Mouse (Mus musculus) forebrain, postnatal 0 days (tissue): ENCODE measurements around the gene Gm3383. TPM values are rescaled to one million over a fixed set of nuclear protein-coding genes. Genes with fewer than 3 reads are reported as not detected.
"Not testable (repeated sequence)": the region's sequence is repeated elsewhere in the genome, so short reads cannot be mapped to it uniquely, and the experiment has no call there.

Experiments
- ATAC-seq: fragments of 200-750 bp; cut with Nextera tagmentation; 2 replicates; pipeline ENCODE4 v1.8.0; 2017; ENCODE audit warnings: mild to moderate bottlenecking, moderate library complexity
- DNase-seq: peaks from one replicate; pipeline ENCODE4 v3.0.0-alpha.2; 2015
- H3K27ac ChIP-seq: fragments of 300-500 bp; sonication (generic); 2 replicates; pipeline ENCODE4 v1.5.1; 2014; ENCODE audit warnings: low read depth, mild to moderate bottlenecking, antibody characterized with exemption, low read length, moderate library complexity, mixed read lengths
- H3K27me3 ChIP-seq: fragments of 300-500 bp; sonication (generic); 2 replicates; pipeline ENCODE4 v1.6.1; 2014; ENCODE audit warnings: mild to moderate bottlenecking, low read length, mixed read lengths; ENCODE audit not compliant: insufficient read depth
- H3K36me3 ChIP-seq: fragments of 300-500 bp; sonication (generic); 2 replicates; pipeline ENCODE4 v1.6.1; 2014; ENCODE audit warnings: mild to moderate bottlenecking, moderate library complexity; ENCODE audit not compliant: insufficient read depth
- H3K4me1 ChIP-seq: fragments of 300-500 bp; sonication (generic); 2 replicates; pipeline ENCODE4 v1.6.1; 2014; ENCODE audit warnings: antibody characterized with exemption; ENCODE audit not compliant: insufficient read depth
- H3K4me2 ChIP-seq: fragments of 300-500 bp; sonication (generic); 2 replicates; pipeline ENCODE4 v1.6.1; 2014; ENCODE audit warnings: low read depth, mild to moderate bottlenecking, moderate library complexity
- H3K4me3 ChIP-seq: fragments of 300-500 bp; sonication (generic); 2 replicates; pipeline ENCODE4 v1.5.1; 2014; ENCODE audit warnings: low read depth, low read length, mixed read lengths
- H3K9ac ChIP-seq: fragments of 300-500 bp; sonication (generic); 2 replicates; pipeline ENCODE4 v1.6.1; 2014; ENCODE audit warnings: mild to moderate bottlenecking
- H3K9me3 ChIP-seq: fragments of 300-500 bp; sonication (generic); 2 replicates; pipeline ENCODE4 v1.6.1; 2016; ENCODE audit warnings: low read length
- WGBS: fragments of 180-500 bp; shearing (Covaris S2); extraction: QIAGEN DNeasy Blood & Tissue Kit; methylation state at CpG from one replicate; pipeline ENCODE4 v1.1.7; 2014; 5-methylcytosine and 5-hydroxymethylcytosine counted together
- polyA plus RNA-seq: library from polyadenylated mRNA; unstranded; fragments of >200 nt; fragmentation: Nextera tagmentation; extraction: Ambion mirVana; gene quantifications from 2 replicates; pipeline ENCODE4 v1.2.1, GENCODE M21; 2015
- total RNA-seq: library from RNA; depleted of rRNA; stranded (reverse); fragments of >200 nt; gene quantifications from 2 replicates; pipeline ENCODE4 v1.2.3, GENCODE M21; 2014; rRNA removed

The Gm3383 gene
- 4.6 and 6.0 TPM in 2 replicates for total RNA-seq
- polyA plus RNA-seq: 4.9 and 5.4 TPM in 2 replicates

DNA sequence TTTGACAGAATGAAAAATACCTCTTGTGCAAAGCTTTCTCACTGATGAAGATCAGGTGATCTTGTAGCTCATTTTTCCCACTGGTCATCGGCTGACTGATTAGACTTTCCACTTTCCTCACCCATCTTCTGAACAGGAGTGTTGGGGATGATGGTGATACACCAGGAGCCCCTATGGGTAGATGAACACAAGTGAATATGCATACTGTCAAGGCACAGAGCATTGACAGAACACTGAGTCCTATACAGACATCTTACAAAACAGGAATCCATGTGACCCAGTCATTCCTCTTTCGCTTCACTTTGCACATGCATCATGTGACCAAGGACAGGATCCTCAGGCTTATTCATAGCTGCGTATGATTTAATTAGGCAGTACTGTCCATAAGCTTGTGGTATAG lies at the start of gene Gm3383:
Gene Gm3383, minus strand, starts transcription at position 101 of the 400 bp plus-strand sequence.
- not testable (repeated sequence) for ATAC-seq, H3K4me3 ChIP-seq, H3K4me2 ChIP-seq, H3K36me3 ChIP-seq, H3K9ac ChIP-seq, H3K27me3 ChIP-seq, H3K9me3 ChIP-seq, H3K4me1 ChIP-seq, DNase-seq, H3K27ac ChIP-seq
- no CpG with 5 or more reads among the region's 3 CpGs for WGBS

DNA sequence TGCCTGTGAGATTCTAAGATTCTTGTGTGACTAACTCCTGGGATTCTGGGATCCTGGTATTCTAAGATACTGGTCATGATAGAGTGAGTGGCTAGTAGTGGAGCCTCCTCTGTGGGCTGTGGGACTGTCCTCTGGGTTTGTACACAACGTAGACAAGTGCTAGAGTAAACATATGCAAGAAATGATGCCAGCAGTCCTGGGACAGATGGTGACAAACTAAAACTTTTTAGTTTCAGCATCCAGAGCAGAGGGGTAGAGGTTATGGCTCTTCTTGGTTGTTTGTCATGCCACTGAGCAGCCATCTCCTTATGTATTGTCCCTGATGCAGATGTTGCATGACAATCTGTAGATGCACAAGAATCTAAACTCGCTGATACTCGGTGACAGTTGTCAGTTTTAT lies 48.1 kb upstream of the Gm3383 start:
- not testable (repeated sequence) for DNase-seq, ATAC-seq, H3K4me1 ChIP-seq, H3K9me3 ChIP-seq, H3K9ac ChIP-seq, H3K4me3 ChIP-seq, H3K4me2 ChIP-seq, H3K27ac ChIP-seq, H3K27me3 ChIP-seq, H3K36me3 ChIP-seq
- 87% methylated on average over 3 of the region's 3 CpGs for WGBS

DNA sequence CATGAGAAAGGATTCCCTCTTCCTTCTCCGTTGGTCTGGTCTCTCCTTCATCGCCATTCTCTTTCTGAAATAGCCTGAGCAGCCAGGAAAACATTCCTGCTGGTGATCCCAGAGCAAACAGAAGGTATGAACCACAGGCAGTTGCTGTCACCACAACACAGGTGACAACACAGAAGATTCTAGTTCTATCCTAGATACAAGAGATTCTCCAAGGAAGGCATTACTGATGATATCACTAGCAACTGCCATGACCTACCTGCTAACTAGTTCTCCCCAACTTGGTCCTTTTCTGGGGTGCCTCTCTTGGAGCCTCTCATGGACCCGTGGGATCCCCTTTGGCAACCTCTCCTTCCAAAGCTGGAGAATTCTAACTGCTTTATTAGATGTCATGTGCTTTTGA lies 22.4 kb upstream of the Gm3383 start, which contains the start of gene Gm3424:
Gene Gm3424, minus strand, starts transcription at position 101 of the 400 bp plus-strand sequence.
- not testable (repeated sequence) for H3K9ac ChIP-seq, H3K27ac ChIP-seq, H3K36me3 ChIP-seq, H3K4me1 ChIP-seq, H3K4me2 ChIP-seq, H3K27me3 ChIP-seq, ATAC-seq, DNase-seq, H3K9me3 ChIP-seq, H3K4me3 ChIP-seq
- WGBS: no CpG with 5 or more reads among the region's 3 CpGs

DNA sequence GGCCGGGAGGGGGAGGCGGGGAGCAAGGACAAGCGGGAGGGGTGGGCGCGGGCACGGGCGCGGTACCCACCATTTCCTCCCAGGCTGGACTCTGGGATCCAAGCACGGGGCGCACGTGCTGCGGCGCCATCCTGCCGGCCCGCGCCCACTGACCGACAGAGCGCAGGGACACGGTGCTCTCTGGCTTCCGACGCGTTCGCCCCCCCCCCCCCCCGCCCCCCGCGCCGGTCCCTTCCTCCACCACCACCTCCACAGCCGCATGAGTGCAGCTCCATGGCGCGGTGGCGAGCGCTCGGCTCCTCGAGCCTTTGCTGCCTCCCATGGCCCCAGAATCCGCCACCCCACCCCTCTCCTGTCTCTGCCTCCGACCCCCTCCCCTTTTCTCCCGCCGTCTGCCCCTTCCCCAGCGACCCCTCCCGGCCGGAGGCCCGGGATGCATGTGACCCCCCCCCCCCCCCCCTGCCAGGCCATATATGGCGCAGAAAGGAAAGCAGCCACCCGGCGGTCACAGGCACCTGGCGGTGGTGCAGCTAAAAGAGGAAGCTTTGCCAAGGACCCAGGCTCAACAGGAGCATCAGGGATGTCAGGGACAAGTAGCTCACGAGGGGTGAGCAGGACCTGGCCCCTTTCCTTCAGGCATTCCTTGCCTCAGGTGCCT lies 5.0 kb upstream of the Gm3383 start:
- H3K4me2 ChIP-seq, H3K9me3 ChIP-seq, H3K9ac ChIP-seq, DNase-seq, H3K27ac ChIP-seq, H3K4me1 ChIP-seq, H3K27me3 ChIP-seq, H3K4me3 ChIP-seq, H3K36me3 ChIP-seq: not testable (repeated sequence)
- peak; percentile 82 for ATAC-seq
- WGBS: no CpG with 5 or more reads among the region's 47 CpGs

DNA sequence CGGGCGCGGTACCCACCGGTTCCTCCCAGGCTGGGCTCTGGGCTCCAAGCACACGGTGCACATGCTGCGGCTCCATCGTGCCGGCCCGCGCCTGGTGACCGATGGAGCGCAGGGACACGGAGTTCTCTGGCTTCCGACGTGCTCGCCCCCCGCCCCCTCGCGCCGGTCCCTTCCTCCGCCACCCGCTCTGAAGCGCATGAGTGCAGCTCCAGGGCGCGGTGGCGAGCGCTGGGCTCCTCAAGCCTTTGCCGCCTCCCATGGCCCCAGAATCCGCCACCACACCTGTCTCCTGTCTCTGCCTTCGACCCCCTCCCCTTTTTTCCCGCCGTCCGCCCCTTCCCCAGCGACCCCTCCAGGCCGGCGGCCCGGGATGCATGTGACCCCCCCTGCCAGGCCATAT lies 66.3 kb downstream of the Gm3383 start, which contains the start of gene Gm3373:
Gene Gm3373, minus strand, starts transcription at position 101 of the 400 bp plus-strand sequence.
- DNase-seq, H3K4me2 ChIP-seq, H3K9me3 ChIP-seq, H3K9ac ChIP-seq, H3K27ac ChIP-seq, ATAC-seq, H3K4me1 ChIP-seq, H3K27me3 ChIP-seq, H3K36me3 ChIP-seq, H3K4me3 ChIP-seq: not testable (repeated sequence)
- no CpG with 5 or more reads among the region's 37 CpGs for WGBS

DNA sequence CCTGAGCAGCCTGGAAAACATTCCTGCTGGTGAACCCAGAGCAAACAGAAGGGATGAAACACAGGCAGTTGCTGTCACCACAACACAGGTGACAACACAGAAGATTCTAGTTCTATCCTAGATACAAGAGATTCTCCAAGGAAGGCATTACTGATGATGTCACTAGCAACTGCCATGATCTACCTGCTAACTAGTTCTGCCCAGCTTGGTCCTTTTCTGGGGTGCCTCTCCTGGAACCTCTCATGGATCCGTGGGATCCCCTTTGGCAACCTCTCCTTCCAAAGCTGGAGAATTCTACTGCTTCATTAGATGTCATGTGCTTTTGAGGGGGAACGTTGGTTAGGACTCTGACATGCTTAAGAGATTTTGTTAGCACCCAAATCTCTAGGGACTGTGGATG lies 120.4 kb downstream of the Gm3383 start, which contains the start of gene Gm9603:
Gene Gm9603, minus strand, starts transcription at position 101 of the 400 bp plus-strand sequence.
- H3K27ac ChIP-seq, H3K36me3 ChIP-seq, H3K4me1 ChIP-seq, ATAC-seq, DNase-seq, H3K9ac ChIP-seq, H3K27me3 ChIP-seq, H3K9me3 ChIP-seq, H3K4me2 ChIP-seq, H3K4me3 ChIP-seq: not testable (repeated sequence)
- WGBS: no CpG with 5 or more reads among the region's 2 CpGs

DNA sequence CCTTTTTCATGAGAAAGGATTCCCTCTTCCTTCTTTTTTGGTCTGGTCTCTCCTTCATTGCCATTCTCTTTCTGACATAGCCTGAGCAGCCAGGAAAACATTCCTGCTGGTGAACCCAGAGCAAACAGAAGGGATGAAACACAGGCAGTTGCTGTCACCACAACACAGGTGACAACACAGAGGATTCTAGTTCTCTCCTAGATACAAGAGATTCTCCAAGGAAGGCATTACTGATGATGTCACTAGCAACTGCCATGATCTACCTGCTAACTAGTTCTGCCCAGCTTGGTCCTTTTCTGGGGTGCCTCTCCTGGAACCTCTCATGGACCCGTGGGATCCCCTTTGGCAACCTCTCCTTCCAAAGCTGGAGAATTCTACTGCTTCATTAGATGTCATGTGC lies 174.9 kb downstream of the Gm3383 start, which contains the start of gene Gm8265:
Gene Gm8265, minus strand, starts transcription at position 101 of the 400 bp plus-strand sequence.
- not testable (repeated sequence) for ATAC-seq, H3K4me1 ChIP-seq, H3K9me3 ChIP-seq, H3K27ac ChIP-seq, H3K4me3 ChIP-seq, DNase-seq, H3K9ac ChIP-seq, H3K27me3 ChIP-seq, H3K4me2 ChIP-seq, H3K36me3 ChIP-seq
- WGBS: no CpG with 5 or more reads among the region's 1 CpGs

Other genes with a start within 250 kb of the Gm3383 start
- gene Gm8265, start 175.0 kb downstream of the Gm3383 start, total RNA-seq: not detected in 2 replicates
- gene Gm8265, start 175.0 kb downstream of the Gm3383 start, polyA plus RNA-seq: not detected in 2 replicates
- not detected in 2 replicates for gene Gm9603, start 120.5 kb downstream of the Gm3383 start, total RNA-seq
- gene Gm9603, start 120.5 kb downstream of the Gm3383 start, polyA plus RNA-seq: not detected in 2 replicates
- gene Gm3373, start 66.4 kb downstream of the Gm3383 start, total RNA-seq: 0.62 and 1.3 TPM in 2 replicates
- gene Gm3373, start 66.4 kb downstream of the Gm3383 start, polyA plus RNA-seq: 0.53 and 0.81 TPM in 2 replicates
- not detected in 2 replicates for gene Gm3424, start 22.3 kb upstream of the Gm3383 start, total RNA-seq
- not detected in 2 replicates for gene Gm3424, start 22.3 kb upstream of the Gm3383 start, polyA plus RNA-seq
- gene Gm8237, start 72.4 kb upstream of the Gm3383 start, total RNA-seq: 0.29 and 2.3 TPM in 2 replicates
- gene Gm8237, start 72.4 kb upstream of the Gm3383 start, polyA plus RNA-seq: 0.30 and 0.98 TPM in 2 replicates
- gene Gm3248, start 153.8 kb upstream of the Gm3383 start, total RNA-seq: 1.2 and 2.2 TPM in 2 replicates
- gene Gm3248, start 153.8 kb upstream of the Gm3383 start, polyA plus RNA-seq: 2.6 TPM in 2 replicates
- gene Gm3453, start 171.2 kb upstream of the Gm3383 start, total RNA-seq: not detected in 2 replicates
- not detected in 2 replicates for gene Gm3453, start 171.2 kb upstream of the Gm3383 start, polyA plus RNA-seq